Mouse (Mus musculus) embryonic fibroblast, embryonic 13.5 days (primary cell): ENCODE measurements around the gene Ipo4.

Experiments used
- CTCF ChIP-seq: IDR thresholded peaks from 2 replicates; pipeline ENCODE4 v1.5.1; 2011; ENCODE audit warnings: mild to moderate bottlenecking, control low read depth, low read length, moderate library complexity, borderline replicate concordance; ENCODE audit not compliant: insufficient read depth
- POLR2A ChIP-seq: IDR thresholded peaks from 2 replicates; pipeline ENCODE4 v1.6.1; 2011; ENCODE audit warnings: low read depth, mild to moderate bottlenecking, control low read depth, low read length, moderate library complexity

- TF ChIP-seq CTCF = no peak
- no peak for TF ChIP-seq POLR2A
These were observed 46.3 kb upstream of the Ipo4 start for GRCm38 (mm10) chr14:55682118-55682493.
